Mouse (Mus musculus) olfactory bulb, adult 2 months (tissue): ENCODE measurements around the gene Fkbpl.

ENCODE experiments used
- CTCF ChIP-seq: fragments of 200-500 bp; IDR thresholded peaks from 2 replicates; pipeline ENCODE4 v1.5.1; 2012; ENCODE audit warnings: low read depth, mild to moderate bottlenecking, low read length, moderate library complexity; ENCODE audit not compliant: insufficient read depth
- POLR2A ChIP-seq: fragments of 200-500 bp; IDR thresholded peaks from 2 replicates; pipeline ENCODE4 v1.6.1; 2012; ENCODE audit warnings: mild to moderate bottlenecking, low read depth, low read length, moderate library complexity; ENCODE audit not compliant: insufficient read depth

- TF ChIP-seq CTCF (no peak), POLR2A (no peak)
Observed at GRCm38 (mm10) chr17:34673139-34673538, 28.6 kb downstream of the Fkbpl start.
